22 mouse cellular contexts compared by ENCODE assay signal in genomic region chr14:73484366-73485110, GRCm38 (mm10). TPM values are rescaled to one million over a fixed set of nuclear protein-coding genes. Genes with fewer than 3 reads are reported as not detected.
DNase-seq lines count a peak whose midpoint lies in the region; TF ChIP-seq lines count a peak whose summit lies in the region.
"Had no signal": no experiment of that assay in that cellular context is flagged by ENCODE, and none has a peak within 500 bp of the region (broad histone marks: within the 10 kb centered on the region; RNA-seq: fewer than 3 reads in every experiment).

No protein-coding gene starts in this region.

- no peak overlapping the region for H3K9ac ChIP-seq in MEL (ENCODE audit: control insufficient read depth, low read depth, low read length, poor library complexity, severe bottlenecking)
- H3K9ac ChIP-seq: hindbrain, embryonic 13.5 days; kidney, embryonic 15.5 days; neural tube, embryonic 13.5 days had no signal

- H3K36me3 ChIP-seq in heart, embryonic 10.5 days = no peaks in the 10 kb centered on the region
- H3K36me3 ChIP-seq in MEL (ENCODE audit: control insufficient read depth in 1 of 2, insufficient read depth in 2 of 2, low read length in 2 of 2) = no peaks in the 10 kb centered on the region
- H3K36me3 ChIP-seq: forebrain, embryonic 10.5 days; hindbrain, embryonic 13.5 days; kidney, embryonic 15.5 days; midbrain, embryonic 10.5 days; neural tube, embryonic 13.5 days had no signal

- peak; percentile 73 for DNase-seq in heart, embryonic 10.5 days (ENCODE audit: low spot score)
- no peak for DNase-seq in heart, postnatal 25 days (ENCODE audit: low spot score)
- DNase-seq in layer of hippocampus, adult 2 months (ENCODE audit: low spot score in 2 of 2) = no peak
- no peak for DNase-seq in layer of hippocampus, postnatal 10 days (ENCODE audit: low spot score in 2 of 2)
- DNase-seq in 416B (ENCODE audit: low read depth) (peak; percentile 29), MEL (ENCODE audit: low read depth, low spot score) (peak; percentile 23)
- no peak for DNase-seq in thymus, postnatal 14 days
- DNase-seq: adrenal gland, postnatal 14 days; cerebellum, adult 9-11 months; gastrocnemius, adult 2 months; heart, postnatal 10 days; kidney, adult 11 months; lung, adult 18-20 months; retina, postnatal 1 day; right cerebral cortex, postnatal 25 days; spleen, adult 18-20 months had no signal

- H3K27me3 ChIP-seq in heart, embryonic 10.5 days (ENCODE audit: insufficient read depth, poor library complexity, severe bottlenecking) = no peaks in the 10 kb centered on the region
- H3K27me3 ChIP-seq in MEL (ENCODE audit: control insufficient read depth in 1 of 2, insufficient read depth in 2 of 2, low read length in 2 of 2) = no peaks in the 10 kb centered on the region; a peak in 2 of 4 replicates
- H3K27me3 ChIP-seq: hindbrain, embryonic 13.5 days; kidney, embryonic 15.5 days; neural tube, embryonic 13.5 days had no signal

- H3K4me3 ChIP-seq in heart, embryonic 10.5 days = no peak overlapping the region
- H3K4me3 ChIP-seq in layer of hippocampus, adult 2 months = no peak overlapping the region
- H3K4me3 ChIP-seq in MEL (ENCODE audit: control insufficient read depth in 1 of 2, insufficient read depth in 1 of 2, low read depth in 2 of 2, low read length in 2 of 2) = no peak overlapping the region
- H3K4me3 ChIP-seq: forebrain, embryonic 10.5 days; gastrocnemius, adult 2 months; hindbrain, embryonic 13.5 days; kidney, embryonic 15.5 days; midbrain, embryonic 10.5 days; myocyte; neural tube, embryonic 13.5 days had no signal

- no peaks in the 10 kb centered on the region for H3K9me3 ChIP-seq in heart, embryonic 10.5 days
- no peaks in the 10 kb centered on the region for H3K9me3 ChIP-seq in MEL (replicated peaks; ENCODE audit: insufficient read depth, low read length)
- H3K9me3 ChIP-seq: forebrain, embryonic 10.5 days; hindbrain, embryonic 13.5 days; kidney, embryonic 15.5 days; midbrain, embryonic 10.5 days; neural tube, embryonic 13.5 days had no signal

- TF ChIP-seq RAD21 in MEL (IDR thresholded peaks at IDR 0.05; ENCODE audit: low read depth, low read length) = peak; percentile 10

- TF ChIP-seq POLR2A in MEL (IDR thresholded peaks at IDR 0.05; ENCODE audit: control insufficient read depth in 1 of 2, insufficient read depth in 1 of 2, low read depth in 1 of 2, low read length in 2 of 2, poor library complexity in 1 of 2) = no peak

- TF ChIP-seq EP300 in MEL (IDR thresholded peaks at IDR 0.05; ENCODE audit: low read depth in 1 of 2, low read length in 2 of 2) = no peak

- peak; percentile 66 for TF ChIP-seq CTCF in layer of hippocampus, adult 2 months (conservative IDR thresholded peaks at IDR 0.05)
- TF ChIP-seq CTCF in MEL (IDR thresholded peaks at IDR 0.05 in 2 of 3, conservative IDR thresholded peaks at IDR 0.05 in 1 of 3; ENCODE audit: control insufficient read depth in 1 of 3, insufficient read depth in 1 of 3, low read depth in 2 of 3, low read length in 3 of 3, poor library complexity in 1 of 3, severe bottlenecking in 1 of 3) = peak in 2 of 3 experiments; percentile 13 to 40; a peak in 2 of 6 replicates

- H3K79me2 ChIP-seq in MEL (ENCODE audit: control insufficient read depth, insufficient read depth, low read length, poor library complexity) = no peaks in the 10 kb centered on the region

- 70% methylated on average over 3 of the region's 3 CpGs for WGBS in heart, embryonic 10.5 days

- H3K4me1 ChIP-seq in heart, embryonic 10.5 days = 0 out of 2 replicates have a peak, but pooled peaks cover 10% of the 10 kb centered on the region
- no peaks in the 10 kb centered on the region for H3K4me1 ChIP-seq in MEL (ENCODE audit: control insufficient read depth in 1 of 2, insufficient read depth in 2 of 2, low read length in 2 of 2)
- H3K4me1 ChIP-seq: hindbrain, embryonic 13.5 days; kidney, embryonic 15.5 days; neural tube, embryonic 13.5 days had no signal

- intact Hi-C loops in heart, postnatal 25 days (cut with DNase I) = no loop called here

- no peak overlapping the region for H3K27ac ChIP-seq in heart, embryonic 10.5 days
- no peak overlapping the region for H3K27ac ChIP-seq in layer of hippocampus, adult 2 months
- no peak overlapping the region for H3K27ac ChIP-seq in MEL (ENCODE audit: control insufficient read depth, low read depth, low read length)
- H3K27ac ChIP-seq: forebrain, embryonic 10.5 days; gastrocnemius, adult 2 months; hindbrain, embryonic 13.5 days; kidney, embryonic 15.5 days; midbrain, embryonic 10.5 days; neural tube, embryonic 13.5 days had no signal

TF ChIP-seq in MEL, 35 proteins besides CTCF, POLR2A, EP300 and RAD21:
- TF ChIP-seq TCF12 (IDR thresholded peaks at IDR 0.05; ENCODE audit: low read depth, low read length) (no peak), SMC3 (IDR thresholded peaks at IDR 0.05; ENCODE audit: low read depth, low read length) (peak; percentile 39), MYB (IDR thresholded peaks at IDR 0.05; ENCODE audit: low read depth, low read length) (no peak), MAZ (IDR thresholded peaks at IDR 0.05; ENCODE audit: low read depth, low read length) (no peak), ETS1 (IDR thresholded peaks at IDR 0.05; ENCODE audit: low read depth, low read length) (no peak), JUND (IDR thresholded peaks at IDR 0.05; ENCODE audit: low read depth, low read length) (no peak), UBTF (IDR thresholded peaks at IDR 0.05; ENCODE audit: borderline replicate concordance, insufficient read depth, low read depth, low read length) (no peak), MAFK (IDR thresholded peaks at IDR 0.05; ENCODE audit: borderline replicate concordance, low read depth, low read length) (no peak)

RNA-seq across cellular contexts. Expression of gene Med4, which starts 25.3 kb away (rescaled TPM):
- polyA plus RNA-seq in heart, embryonic 10.5 days (2016; fragmentation: Nextera tagmentation; extraction: Ambion mirVana) = 68.5 and 87.0 TPM in 2 replicates
- 10 to 100 TPM; 21.4 to 22.4 TPM for total RNA-seq in heart, postnatal 25 days (2021)
- 10 to 100 TPM; 31.7 to 35.4 TPM for total RNA-seq in layer of hippocampus, adult 2 months (2021)
- total RNA-seq in layer of hippocampus, postnatal 10 days (2021) = 10 to 100 TPM; 34.0 to 35.7 TPM
- 62.2 and 65.2 TPM in 2 replicates for total RNA-seq in MEL (2012; rRNA removed)
- polyA plus RNA-seq in MEL (2012; ENCODE audit: insufficient read depth in 1 of 2, insufficient read length in 2 of 2, low read depth in 1 of 2, low replicate concordance in 2 of 2, missing spikeins in 1 of 2) = 10 to 100 TPM in 1 of 2 experiments, not detected in 1; 69.2 TPM

RNA-seq across cellular contexts. Expression of gene Sucla2, which starts 40.6 kb away (rescaled TPM):
- polyA plus RNA-seq in heart, embryonic 10.5 days (2016; fragmentation: Nextera tagmentation; extraction: Ambion mirVana) = 138 and 179 TPM in 2 replicates
- total RNA-seq in heart, postnatal 25 days (2021) = 100 to 1,000 TPM; 787 to 854 TPM
- total RNA-seq in layer of hippocampus, adult 2 months (2021) = 100 to 1,000 TPM; 151 to 152 TPM
- 100 to 1,000 TPM; 136 to 151 TPM for total RNA-seq in layer of hippocampus, postnatal 10 days (2021)
- 59.4 and 63.0 TPM in 2 replicates for total RNA-seq in MEL (2012; rRNA removed)
- polyA plus RNA-seq in MEL (2012; ENCODE audit: insufficient read depth in 1 of 2, insufficient read length in 2 of 2, low read depth in 1 of 2, low replicate concordance in 2 of 2, missing spikeins in 1 of 2) = 10 to 100 TPM; 61.6 to 65.5 TPM

Comparison
In these comparisons a context has a peak if more than half of its experiments do, and no peak if none do; other contexts are left out.
1. DNase-seq: peak in heart, embryonic 10.5 days (single experiment), 416B (single experiment) and MEL (single experiment); none in heart, postnatal 25 days (single experiment), layer of hippocampus, adult 2 months (0 of 2), layer of hippocampus, postnatal 10 days (0 of 2) and thymus, postnatal 14 days (single experiment).
2. RNA of gene Sucla2, which starts 40.6 kb away (total RNA-seq): 787 to 854 TPM in heart, postnatal 25 days; 151 to 152 TPM in layer of hippocampus, adult 2 months, 136 to 151 TPM in layer of hippocampus, postnatal 10 days and 59.4 to 63.0 TPM in MEL; every median in the first group is over 4 times any median in the second.